Mouse (Mus musculus): ENCODE data around the gene Hs3st3b1.
A peak's percentile ranks its signal among the peaks of the same experiment; 100 is the strongest.

GRCm38 (mm10) chr11:63920531-63920930 lies 1.6 kb downstream of the Hs3st3b1 start:
- TF ChIP-seq CTCF (IDR thresholded peaks at IDR 0.05; ENCODE audit: low read depth) (peak; percentile 75), EP300 (IDR thresholded peaks at IDR 0.05; ENCODE audit: low read depth) (no peak)
